Mouse (Mus musculus) ES-Bruce4 (cell line): ENCODE results near the gene Kcnk1. TPM values are rescaled to one million over a fixed set of nuclear protein-coding genes. Genes with fewer than 3 reads are reported as not detected.

Experiments
- H3K27ac ChIP-seq: 2 replicates; pipeline ENCODE4 v1.5.1; 2012; ENCODE audit warnings: low read length, inconsistent platforms; ENCODE audit not compliant: insufficient read depth
- H3K27me3 ChIP-seq: 2 replicates; pipeline ENCODE4 v1.6.1; 2012; ENCODE audit warnings: mild to moderate bottlenecking, low read length, inconsistent platforms; ENCODE audit not compliant: control insufficient read depth, poor library complexity, insufficient read depth, severe bottlenecking
- H3K36me3 ChIP-seq: 2 replicates; pipeline ENCODE4 v1.6.1; 2012; ENCODE audit warnings: inconsistent platforms, mild to moderate bottlenecking, low read length, moderate library complexity; ENCODE audit not compliant: control insufficient read depth, poor library complexity, insufficient read depth, severe bottlenecking
- H3K4me1 ChIP-seq: one replicate; pipeline ENCODE4 v1.8.1; 2011; ENCODE audit warnings: low read length; ENCODE audit not compliant: control insufficient read depth, insufficient read depth
- H3K4me3 ChIP-seq: 2 replicates; pipeline ENCODE4 v1.5.1; 2011; ENCODE audit warnings: low read depth, mild to moderate bottlenecking, low read length
- H3K9ac ChIP-seq: 2 replicates; pipeline ENCODE4 v1.6.1; 2012; ENCODE audit warnings: low read depth, mild to moderate bottlenecking, inconsistent platforms; ENCODE audit not compliant: poor library complexity, severe bottlenecking
- H3K9me3 ChIP-seq: replicated peaks from 2 replicates; pipeline ENCODE4 v1.6.1; 2012; ENCODE audit warnings: mild to moderate bottlenecking, low read length, inconsistent platforms; ENCODE audit not compliant: control insufficient read depth, poor library complexity, insufficient read depth, severe bottlenecking
- CTCF ChIP-seq: IDR thresholded peaks from one replicate; pipeline ENCODE4 v1.8.1; 2011; ENCODE audit warnings: low read depth, low read length
- EP300 ChIP-seq: IDR thresholded peaks from 2 replicates; pipeline ENCODE4 v1.6.1; 2011; ENCODE audit warnings: low read depth, low read length; ENCODE audit not compliant: insufficient read depth
- POLR2A ChIP-seq: IDR thresholded peaks from one replicate; pipeline ENCODE4 v1.8.1; 2011; ENCODE audit warnings: low read length; ENCODE audit not compliant: insufficient read depth
- polyA plus RNA-seq: library from polyadenylated mRNA; stranded (reverse); fragments of >200 nt; gene quantifications from 2 replicates; pipeline ENCODE4 v1.2.4, GENCODE M21; 2011; ENCODE audit warnings: low read depth; ENCODE audit not compliant: missing spikeins, insufficient read depth, insufficient read length

Kcnk1 gene
- polyA plus RNA-seq, 1 experiment, result 38.8 TPM

- Histone ChIP-seq H3K36me3 (no peaks in the 10 kb centered on the region), H3K4me3 (no peak overlapping the region), H3K4me1 (no peaks in the 10 kb centered on the region), H3K9me3 (no peaks in the 10 kb centered on the region), H3K27me3 (no peaks in the 10 kb centered on the region; the same call in 1 of the 2 replicates), H3K27ac (no peak overlapping the region), H3K9ac (no peak overlapping the region)
- TF ChIP-seq POLR2A (no peak), EP300 (no peak), CTCF (no peak)
Measured at GRCm38 (mm10) chr8:125986999-125987589, 7.9 kb upstream of the Kcnk1 start.

DNA sequence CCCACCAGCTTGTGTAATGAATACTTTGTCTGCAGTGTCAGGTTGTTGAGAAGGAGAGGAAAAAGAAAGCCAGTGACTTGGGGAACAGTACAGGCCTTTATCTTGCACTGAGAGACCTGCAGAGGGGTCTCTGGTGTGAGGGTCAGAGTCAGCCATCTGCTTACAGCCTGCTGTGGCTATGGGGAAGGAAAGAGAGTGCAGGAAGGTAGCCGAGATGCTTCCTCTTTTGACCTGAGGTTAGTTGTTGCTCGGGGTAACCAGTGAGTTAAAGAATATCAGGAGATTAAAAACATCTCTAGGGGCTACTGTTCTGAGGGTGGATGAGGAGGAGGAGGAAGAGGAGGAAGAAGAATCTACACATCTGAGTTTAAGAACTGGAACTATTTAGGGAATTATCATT is 7.0 kb upstream of the Kcnk1 start:
- no peaks in the 10 kb centered on the region for H3K4me1 ChIP-seq
- H3K36me3 ChIP-seq, result no peaks in the 10 kb centered on the region
- no peak overlapping the region for H3K9ac ChIP-seq
- H3K4me3 ChIP-seq, result no peak overlapping the region
- no peak overlapping the region for H3K27ac ChIP-seq
- no peak for TF ChIP-seq POLR2A
- no peak for TF ChIP-seq CTCF
- no peak for TF ChIP-seq EP300
- no peaks in the 10 kb centered on the region for H3K9me3 ChIP-seq
- H3K27me3 ChIP-seq, result no peaks in the 10 kb centered on the region; the same call in 1 of the 2 replicates

DNA sequence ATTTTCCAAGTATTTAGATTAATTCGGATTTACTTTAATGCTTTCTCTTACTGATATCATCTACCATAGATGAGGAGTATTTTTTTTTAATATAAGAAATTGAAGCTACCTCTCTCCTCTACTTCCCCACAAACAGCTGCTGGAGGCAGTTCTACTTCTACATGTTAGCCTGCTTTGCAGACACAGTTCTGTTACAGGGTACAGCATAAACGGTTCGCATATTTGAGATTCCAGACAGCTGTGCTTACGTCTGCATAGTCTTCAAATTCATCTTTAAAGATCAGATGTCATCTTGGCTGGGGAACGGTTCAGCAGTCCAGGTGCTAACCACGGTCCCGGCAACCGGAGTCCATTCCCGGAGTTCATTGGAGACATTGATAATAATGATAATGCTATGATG is 1.3 kb upstream of the Kcnk1 start:
- H3K27me3 ChIP-seq, result no peaks in the 10 kb centered on the region

DNA sequence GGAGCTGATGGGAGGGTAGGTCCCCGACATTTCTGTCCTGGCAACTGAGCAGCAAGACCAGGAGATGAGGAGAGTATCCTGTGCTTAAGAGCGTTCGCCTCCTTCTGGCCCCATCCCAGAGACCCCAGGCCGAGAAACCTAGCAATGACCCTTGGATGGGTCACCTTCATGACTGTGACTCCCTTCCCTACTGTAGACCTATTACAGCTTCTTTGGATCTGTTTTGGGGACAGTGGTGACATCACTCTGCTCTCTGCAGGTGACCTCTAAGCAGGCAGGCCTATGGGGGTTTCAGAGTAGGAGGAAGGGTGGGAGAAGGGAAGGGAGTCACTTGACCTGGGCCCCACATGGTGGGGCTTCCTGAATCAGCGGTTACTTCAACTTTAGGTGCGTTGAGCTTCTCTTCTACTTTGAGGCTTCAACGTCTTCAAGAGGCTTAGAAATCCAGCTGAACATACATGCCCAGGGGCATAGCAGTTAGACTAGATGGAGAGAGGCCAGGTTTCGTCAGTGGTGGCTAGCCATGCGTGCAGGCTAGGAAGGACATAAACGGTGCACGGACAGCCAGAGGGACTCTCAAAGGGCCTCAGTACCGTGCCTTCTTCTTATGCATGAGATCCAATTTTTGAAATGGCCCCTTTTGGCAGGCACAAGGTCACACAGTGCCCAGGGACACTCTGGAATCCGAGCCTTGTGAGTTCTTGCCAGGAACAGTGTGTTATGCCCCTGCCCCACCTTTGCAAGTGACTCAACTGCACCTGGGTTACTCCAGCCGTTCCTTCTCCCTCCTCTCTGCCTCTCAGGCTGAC is 1.3 kb downstream of the Kcnk1 start:
- Histone ChIP-seq H3K9me3 (no peaks in the 10 kb centered on the region), H3K27me3 (no peaks in the 10 kb centered on the region), H3K27ac (peak overlapping the region; percentile 23), H3K36me3 (no peaks in the 10 kb centered on the region), H3K4me1 (peaks cover 10% of the 10 kb centered on the region), H3K4me3 (peak overlapping the region; percentile 92), H3K9ac (peak overlapping the region; percentile 77)
- TF ChIP-seq EP300 (no peak), CTCF (no peak), POLR2A (no peak)

More for the DNA sequence above, 1.3 kb upstream of the Kcnk1 start:
- no peaks in the 10 kb centered on the region for H3K36me3 ChIP-seq
- no peaks in the 10 kb centered on the region for H3K9me3 ChIP-seq
- H3K4me1 ChIP-seq, result peaks cover 7% of the 10 kb centered on the region
- TF ChIP-seq POLR2A (no peak), CTCF (no peak), EP300 (no peak)
- no peak overlapping the region for H3K27ac ChIP-seq
- H3K9ac ChIP-seq, result no peak overlapping the region
- no peak overlapping the region for H3K4me3 ChIP-seq

DNA sequence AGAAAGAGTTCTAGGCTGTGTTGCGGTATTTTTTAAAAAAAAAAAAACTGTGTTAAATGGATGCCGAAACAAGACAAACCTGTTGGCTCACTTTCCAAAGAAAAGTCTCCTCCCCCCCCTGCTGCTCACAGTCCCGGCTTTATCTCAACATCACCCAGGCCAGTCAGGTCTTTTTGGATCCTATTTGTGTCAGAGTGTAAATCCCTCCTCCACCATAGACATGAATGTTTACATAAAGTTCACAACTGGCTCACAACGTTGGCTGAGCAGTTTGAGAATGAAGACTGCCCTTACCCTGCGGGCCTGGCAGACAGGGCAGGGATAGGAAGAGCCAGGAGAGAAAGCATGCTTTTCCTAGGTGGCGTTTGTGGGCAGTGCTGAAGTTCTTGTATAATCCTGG is 2.0 kb downstream of the Kcnk1 start:
- Histone ChIP-seq H3K9me3 (no peaks in the 10 kb centered on the region), H3K9ac (peak overlapping the region; percentile 77), H3K27ac (no peak overlapping the region), H3K27me3 (no peaks in the 10 kb centered on the region), H3K36me3 (no peaks in the 10 kb centered on the region), H3K4me1 (peaks cover 10% of the 10 kb centered on the region), H3K4me3 (peak overlapping the region; percentile 66)
- TF ChIP-seq CTCF (no peak), EP300 (no peak), POLR2A (no peak)

- H3K27ac ChIP-seq, result no peak overlapping the region
- H3K4me1 ChIP-seq, result peaks cover 10% of the 10 kb centered on the region
- no peak overlapping the region; the same call in 1 of the 2 replicates for H3K4me3 ChIP-seq
- no peaks in the 10 kb centered on the region for H3K9me3 ChIP-seq
- no peak for TF ChIP-seq EP300
- TF ChIP-seq CTCF, result no peak
- no peak for TF ChIP-seq POLR2A
- no peaks in the 10 kb centered on the region for H3K27me3 ChIP-seq
- no peaks in the 10 kb centered on the region for H3K36me3 ChIP-seq
- peak overlapping the region; percentile 77; the same call in 1 of the 2 replicates for H3K9ac ChIP-seq
Measured at GRCm38 (mm10) chr8:125997550-125997949, 2.6 kb downstream of the Kcnk1 start.
